Mouse (Mus musculus): Measurements from ENCODE around the gene Slc26a1. TPM values are rescaled to one million over a fixed set of nuclear protein-coding genes. Genes with fewer than 3 reads are reported as not detected.
A peak's percentile ranks its signal among the peaks of the same experiment; 100 is the strongest.

Gene Slc26a1
- polyA plus RNA-seq, 1 experiment from 2014 or later = 3.6 TPM

DNA sequence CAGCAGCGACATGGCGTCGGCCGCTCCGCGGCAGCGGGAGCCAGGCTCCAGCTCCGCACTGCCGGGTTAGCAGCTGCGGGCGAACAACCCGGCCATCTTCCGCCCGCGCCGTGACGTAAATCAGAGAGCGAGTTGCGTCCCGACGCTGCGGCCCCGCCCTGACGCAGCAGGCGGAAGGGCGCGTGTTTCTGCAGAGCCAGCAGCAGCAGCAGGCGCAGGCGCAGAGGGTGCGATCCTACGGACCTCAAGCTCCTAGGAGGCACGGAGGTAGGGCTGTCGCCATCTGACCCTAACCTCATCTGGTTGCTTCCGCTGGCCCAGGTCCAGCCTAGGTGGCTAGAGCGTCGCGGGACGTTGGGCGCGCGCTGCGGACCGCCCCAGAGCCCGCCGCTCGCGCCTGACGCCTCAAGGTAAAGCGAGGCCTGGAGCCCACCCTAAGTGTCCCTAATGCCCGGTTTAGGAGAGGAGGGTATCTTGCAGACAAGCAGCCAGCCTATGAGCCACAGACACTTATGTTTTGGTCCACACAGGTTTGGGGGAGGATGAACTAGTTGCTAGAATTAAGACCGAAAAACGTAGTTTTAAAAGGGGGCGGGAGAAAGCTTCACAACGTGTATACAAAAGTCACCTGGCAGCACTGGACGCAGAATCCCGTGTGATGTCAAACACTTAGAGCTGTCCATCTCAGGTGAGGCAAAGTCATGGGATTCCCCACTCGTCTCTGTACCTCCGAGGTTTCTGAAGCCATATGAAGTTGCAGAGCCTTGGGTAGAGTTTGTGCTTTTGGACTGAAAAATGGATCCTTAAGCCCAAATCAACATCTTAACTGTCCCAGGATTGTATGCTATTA, 45.5 kb downstream of the Slc26a1 start, which contains the start of the genes Gak and Tmem175:
Gene Gak, minus strand, starts transcription at position 122 of the 850 bp plus-strand sequence.
Gene Tmem175, plus strand, starts transcription at position 137 of the 850 bp plus-strand sequence.
- Histone ChIP-seq H3K36me3 (ENCODE audit: control insufficient read depth, insufficient read depth, low read length) (no peaks in the 10 kb centered on the region; the same call in 1 of the 2 replicates), H3K4me1 (ENCODE audit: control insufficient read depth, insufficient read depth, low read length) (peaks cover 16% of the 10 kb centered on the region), H3K4me2 (ENCODE audit: low read length) (peak within 1 kb of the TSS; percentile 95), H3K27ac (replicated peaks; ENCODE audit: low read depth, low read length) (peak within 1 kb of the TSS; percentile 90), H3K9ac (replicated peaks; ENCODE audit: low read length) (peak within 1 kb of the TSS; percentile 95), H3K4me3 (replicated peaks; ENCODE audit: low read depth, low read length) (peak within 1 kb of the TSS; percentile 95), H3K9me3 (ENCODE audit: control insufficient read depth, low read length) (no peaks in the 10 kb centered on the region), H3K27me3 (ENCODE audit: control insufficient read depth, insufficient read depth, low read length) (no peaks in the 10 kb centered on the region)
- DNase-seq = peak; percentile 98
- WGBS = 1% methylated on average over 58 of the region's 58 CpGs
- peak; percentile 96 for ATAC-seq (ENCODE audit: low FRiP score, low TSS enrichment)

DNA sequence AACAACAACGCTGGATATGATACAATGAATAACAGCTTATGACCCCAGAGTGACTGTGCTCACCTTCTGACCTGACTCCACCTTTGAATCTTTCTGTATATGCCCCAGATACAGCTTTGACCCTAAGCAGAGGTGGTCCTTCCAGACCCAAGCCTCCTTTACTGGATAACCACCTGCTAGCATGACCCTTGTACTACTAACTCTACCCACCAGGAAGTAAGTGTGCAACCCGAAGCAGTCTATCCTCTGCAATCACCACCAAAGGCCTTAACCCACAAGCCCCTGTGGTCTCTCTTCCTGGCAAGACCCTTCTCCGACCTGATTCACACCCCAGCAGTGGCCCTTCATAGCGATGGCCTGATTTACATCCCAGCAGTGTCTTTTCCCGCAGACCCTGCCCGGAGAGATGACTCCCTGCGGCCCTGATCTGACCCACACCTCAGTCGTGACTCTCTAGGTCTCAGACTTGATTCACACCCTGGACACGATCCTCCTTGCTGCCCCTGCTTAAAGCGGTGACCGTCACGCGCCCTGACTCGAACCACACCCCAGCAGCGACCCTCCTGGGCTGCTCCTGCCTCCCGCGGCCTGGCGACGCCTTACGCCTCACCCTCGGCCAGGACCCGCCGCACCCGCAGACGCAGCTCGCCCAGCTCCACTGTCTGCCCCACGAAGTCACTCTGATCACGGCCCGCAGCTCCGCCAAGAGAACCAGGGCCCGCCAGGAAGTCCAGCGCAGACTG, 46.3 kb downstream of the Slc26a1 start:
- H3K27ac ChIP-seq (replicated peaks; ENCODE audit: low read depth, low read length) = peak overlapping the region; percentile 90
- no peak for DNase-seq
- WGBS = 2% methylated on average over 32 of the region's 32 CpGs
- ATAC-seq (ENCODE audit: low FRiP score, low TSS enrichment) = peak; percentile 83
- H3K4me1 ChIP-seq (ENCODE audit: control insufficient read depth, insufficient read depth, low read length) = peaks cover 16% of the 10 kb centered on the region
- H3K4me3 ChIP-seq (replicated peaks; ENCODE audit: low read depth, low read length) = peak overlapping the region; percentile 95
- peaks cover 8% of the 10 kb centered on the region for H3K36me3 ChIP-seq (ENCODE audit: control insufficient read depth, insufficient read depth, low read length)
- no peaks in the 10 kb centered on the region for H3K9me3 ChIP-seq (ENCODE audit: control insufficient read depth, low read length)
- peak overlapping the region; percentile 95 for H3K9ac ChIP-seq (replicated peaks; ENCODE audit: low read length)
- peak overlapping the region; percentile 95 for H3K4me2 ChIP-seq (ENCODE audit: low read length)
- no peaks in the 10 kb centered on the region for H3K27me3 ChIP-seq (ENCODE audit: control insufficient read depth, insufficient read depth, low read length)

DNA sequence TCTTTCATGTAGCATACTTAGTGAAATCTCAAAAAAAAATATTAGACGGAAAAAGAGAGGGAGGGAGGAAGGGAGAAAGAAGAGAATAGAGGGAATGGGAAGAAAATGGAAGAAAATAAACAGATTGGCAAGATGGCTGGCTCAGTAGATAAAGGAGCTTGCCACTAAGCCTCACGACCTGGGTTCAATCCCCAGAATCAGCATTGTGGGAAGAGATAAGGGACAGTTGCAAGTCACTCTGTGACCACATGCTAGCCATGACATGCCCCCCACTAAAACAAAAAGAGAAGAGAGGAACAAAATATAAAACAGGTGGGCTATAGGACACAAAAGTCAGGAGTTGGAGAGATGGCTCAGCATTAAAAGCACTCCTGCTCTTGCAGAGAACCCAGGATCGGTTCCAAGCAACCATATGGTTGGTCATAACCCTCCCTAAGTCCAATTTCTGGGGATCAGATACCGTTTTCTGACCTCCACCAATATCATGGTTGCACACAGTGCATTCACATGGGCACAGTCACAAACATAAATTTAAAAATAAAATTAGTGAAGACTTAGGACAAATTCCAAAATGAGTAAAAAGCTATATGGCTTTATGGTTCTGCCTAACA, 49.2 kb downstream of the Slc26a1 start:
- Histone ChIP-seq H3K9ac (replicated peaks; ENCODE audit: low read length) (no peak overlapping the region), H3K27ac (replicated peaks; ENCODE audit: low read depth, low read length) (no peak overlapping the region), H3K4me3 (replicated peaks; ENCODE audit: low read depth, low read length) (no peak overlapping the region), H3K4me2 (ENCODE audit: low read length) (no peak overlapping the region), H3K36me3 (ENCODE audit: control insufficient read depth, insufficient read depth, low read length) (peaks cover 34% of the 10 kb centered on the region), H3K9me3 (ENCODE audit: control insufficient read depth, low read length) (no peaks in the 10 kb centered on the region), H3K27me3 (ENCODE audit: control insufficient read depth, insufficient read depth, low read length) (no peaks in the 10 kb centered on the region), H3K4me1 (ENCODE audit: control insufficient read depth, insufficient read depth, low read length) (peaks cover 16% of the 10 kb centered on the region)
- WGBS = 83% methylated on average over 4 of the region's 4 CpGs
- no peak for ATAC-seq (ENCODE audit: low FRiP score, low TSS enrichment)
- no peak for DNase-seq

DNA sequence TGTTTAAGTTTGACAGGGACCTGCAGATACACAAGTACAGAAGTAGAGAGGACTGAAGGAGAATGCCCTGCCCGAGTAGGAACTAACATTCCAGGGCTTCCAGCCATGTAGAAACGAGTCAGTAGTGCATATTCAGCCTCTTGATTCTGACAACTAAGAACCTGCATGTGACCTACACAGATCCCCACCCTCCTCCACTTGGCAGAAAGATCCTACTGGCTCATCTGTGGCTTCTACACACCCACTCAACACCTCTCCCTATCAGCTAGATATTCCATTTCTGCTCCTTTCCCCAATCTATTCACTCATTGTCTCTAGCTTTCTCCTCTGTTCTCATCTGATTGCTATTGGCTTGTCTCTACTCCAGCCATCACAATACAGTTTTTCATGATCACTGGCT, 53.5 kb downstream of the Slc26a1 start:
- H3K9ac ChIP-seq (replicated peaks; ENCODE audit: low read length) = no peak overlapping the region
- peaks cover 66% of the 10 kb centered on the region for H3K36me3 ChIP-seq (ENCODE audit: control insufficient read depth, insufficient read depth, low read length)
- 81% methylated on average over 2 of the region's 2 CpGs for WGBS
- H3K4me1 ChIP-seq (ENCODE audit: control insufficient read depth, insufficient read depth, low read length) = no peaks in the 10 kb centered on the region
- no peak overlapping the region for H3K4me3 ChIP-seq (replicated peaks; ENCODE audit: low read depth, low read length)
- H3K27me3 ChIP-seq (ENCODE audit: control insufficient read depth, insufficient read depth, low read length) = no peaks in the 10 kb centered on the region
- H3K27ac ChIP-seq (replicated peaks; ENCODE audit: low read depth, low read length) = no peak overlapping the region
- ATAC-seq (ENCODE audit: low FRiP score, low TSS enrichment) = no peak
- DNase-seq = no peak
- H3K4me2 ChIP-seq (ENCODE audit: low read length) = no peak overlapping the region
- no peaks in the 10 kb centered on the region for H3K9me3 ChIP-seq (ENCODE audit: control insufficient read depth, low read length)

Other genes with a start within 250 kb of the Slc26a1 start
- 376 and 494 TPM in 2 replicates for gene Atp5k, start 241.1 kb downstream of the Slc26a1 start, polyA plus RNA-seq (2014; fragmentation: Nextera tagmentation; extraction: Ambion mirVana)
- gene Mfsd7a, start 226.7 kb downstream of the Slc26a1 start, polyA plus RNA-seq (2014; fragmentation: Nextera tagmentation; extraction: Ambion mirVana) = not detected in 2 replicates
- gene Pcgf3, start 214.3 kb downstream of the Slc26a1 start, polyA plus RNA-seq (2014; fragmentation: Nextera tagmentation; extraction: Ambion mirVana) = 28.1 and 35.2 TPM in 2 replicates
- gene Cplx1, start 125.5 kb downstream of the Slc26a1 start, polyA plus RNA-seq (2014; fragmentation: Nextera tagmentation; extraction: Ambion mirVana) = 60.3 and 76.9 TPM in 2 replicates
- 42.4 and 50.9 TPM in 2 replicates for gene Gak, start 45.8 kb downstream of the Slc26a1 start, polyA plus RNA-seq (2014; fragmentation: Nextera tagmentation; extraction: Ambion mirVana)
- gene Tmem175, start 45.8 kb downstream of the Slc26a1 start, polyA plus RNA-seq (2014; fragmentation: Nextera tagmentation; extraction: Ambion mirVana) = 25.7 and 29.9 TPM in 2 replicates
- 11.9 and 12.7 TPM in 2 replicates for gene Idua, start 15.2 kb downstream of the Slc26a1 start, polyA plus RNA-seq (2014; fragmentation: Nextera tagmentation; extraction: Ambion mirVana)
- gene Dgkq, start 5.9 kb downstream of the Slc26a1 start, polyA plus RNA-seq (2014; fragmentation: Nextera tagmentation; extraction: Ambion mirVana) = 24.4 and 32.5 TPM in 2 replicates
- 3.6 and 5.2 TPM in 2 replicates for gene Fgfrl1, start 16.8 kb upstream of the Slc26a1 start, polyA plus RNA-seq (2014; fragmentation: Nextera tagmentation; extraction: Ambion mirVana)
- not detected in 2 replicates for gene Rnf212, start 99.4 kb upstream of the Slc26a1 start, polyA plus RNA-seq (2014; fragmentation: Nextera tagmentation; extraction: Ambion mirVana)
- gene Tmed11, start 119.8 kb upstream of the Slc26a1 start, polyA plus RNA-seq (2014; fragmentation: Nextera tagmentation; extraction: Ambion mirVana) = not detected in 2 replicates
- not detected in 2 replicates for gene Vmn2r8, start 133.3 kb upstream of the Slc26a1 start, polyA plus RNA-seq (2014; fragmentation: Nextera tagmentation; extraction: Ambion mirVana)
- not detected in 2 replicates for gene Vmn2r9, start 177.0 kb upstream of the Slc26a1 start, polyA plus RNA-seq (2014; fragmentation: Nextera tagmentation; extraction: Ambion mirVana)